Mouse (Mus musculus) T-helper 17 cell (primary cell): ENCODE results near the gene Rab11fip5.

Experiments used
- in situ Hi-C, 2 experiments: fragments of 300-600 bp; cut with MboI, MseI; formaldehyde crosslinking; loops; 1 replicate in 1 of 2; 2 replicates in 1 of 2; pipeline ENCODE4 v1.15.1; 2025; ENCODE audit warnings: high pct_unique_total_duplicates in 2 of 2

Rab11fip5 gene

DNA sequence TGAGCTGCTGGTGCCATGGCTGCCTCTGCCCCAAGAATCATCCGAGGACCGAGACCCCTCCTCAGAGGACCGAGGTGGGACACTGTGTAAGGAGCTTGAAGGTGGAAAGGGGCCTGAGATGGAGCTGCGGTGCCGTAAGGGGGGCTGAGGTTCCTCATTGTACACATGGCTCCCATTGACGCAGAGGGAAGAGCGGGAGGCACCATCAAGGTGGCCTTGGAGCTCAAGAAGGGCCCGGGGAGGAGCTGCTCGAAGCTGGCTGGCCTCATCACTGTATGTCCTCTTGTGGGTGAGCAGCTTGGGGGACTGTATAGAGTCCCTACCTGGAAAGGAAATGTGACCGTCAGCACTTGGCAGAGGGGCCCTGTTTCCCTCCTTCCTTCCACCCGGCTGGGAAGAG, 26.3 kb downstream of the Rab11fip5 start:
- in situ Hi-C loops: loop anchor here (5.0 kb wide), 1 partner anchor 39 kb away; no protein-coding TSS in a partner anchor

DNA sequence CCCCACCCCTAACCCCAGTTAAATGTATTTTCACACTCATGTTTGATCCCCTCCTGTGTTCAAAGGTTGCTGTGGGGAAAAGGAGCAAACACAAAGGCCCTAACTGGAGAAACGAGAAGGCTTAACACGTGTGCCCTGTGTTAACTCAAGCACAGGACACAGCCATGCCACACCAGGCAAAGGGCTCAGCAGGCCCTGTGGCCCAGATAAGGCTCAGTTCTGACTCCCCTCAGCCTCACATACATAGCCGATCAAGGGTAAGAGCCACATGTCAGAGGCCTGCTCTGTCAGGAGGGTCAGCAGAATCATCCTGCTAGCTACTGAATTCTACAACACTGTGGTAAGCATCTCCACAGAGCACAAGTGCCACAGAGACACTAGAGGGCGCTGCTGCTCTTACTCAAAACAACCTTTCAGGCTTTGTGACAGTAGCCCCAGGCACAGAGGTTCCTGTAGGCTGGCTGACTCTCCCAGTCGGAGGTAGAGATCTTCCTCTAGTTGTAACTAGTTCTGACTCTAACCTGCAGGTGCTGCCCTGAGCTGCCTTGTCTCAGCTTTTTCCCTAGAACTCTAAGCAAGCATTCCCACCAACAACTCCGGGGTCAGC, 28.3 kb downstream of the Rab11fip5 start:
- in situ Hi-C loops: loop anchor here (5.0 kb wide), 1 partner anchor 41 kb away; no protein-coding TSS in a partner anchor

GRCm38 (mm10) chr6:85344929-85345328, 29.5 kb downstream of the Rab11fip5 start:
- in situ Hi-C loops: loop anchor here (5.0 kb wide), 1 partner anchor 42 kb away; no protein-coding TSS in a partner anchor

DNA sequence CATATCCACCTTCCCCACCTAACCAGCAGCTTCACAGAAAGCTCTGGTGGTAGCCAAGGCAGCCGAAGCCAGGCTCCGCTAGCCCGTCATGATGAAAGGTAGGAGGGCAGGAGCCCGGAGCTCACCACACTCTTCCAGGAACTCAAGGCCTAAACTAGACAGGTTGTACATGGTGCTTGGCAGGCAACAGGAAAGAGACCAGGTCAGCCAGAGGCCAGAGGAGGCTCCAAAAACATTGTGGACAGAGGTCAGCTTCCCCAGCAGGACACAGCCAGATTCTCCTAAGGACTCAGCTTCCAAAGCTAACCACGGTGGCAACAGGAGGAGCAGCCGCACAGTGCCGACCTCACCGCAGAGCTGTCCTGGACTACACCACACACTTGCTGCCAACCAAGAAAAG, 31.4 kb downstream of the Rab11fip5 start:
- in situ Hi-C loops: no loop called here

DNA sequence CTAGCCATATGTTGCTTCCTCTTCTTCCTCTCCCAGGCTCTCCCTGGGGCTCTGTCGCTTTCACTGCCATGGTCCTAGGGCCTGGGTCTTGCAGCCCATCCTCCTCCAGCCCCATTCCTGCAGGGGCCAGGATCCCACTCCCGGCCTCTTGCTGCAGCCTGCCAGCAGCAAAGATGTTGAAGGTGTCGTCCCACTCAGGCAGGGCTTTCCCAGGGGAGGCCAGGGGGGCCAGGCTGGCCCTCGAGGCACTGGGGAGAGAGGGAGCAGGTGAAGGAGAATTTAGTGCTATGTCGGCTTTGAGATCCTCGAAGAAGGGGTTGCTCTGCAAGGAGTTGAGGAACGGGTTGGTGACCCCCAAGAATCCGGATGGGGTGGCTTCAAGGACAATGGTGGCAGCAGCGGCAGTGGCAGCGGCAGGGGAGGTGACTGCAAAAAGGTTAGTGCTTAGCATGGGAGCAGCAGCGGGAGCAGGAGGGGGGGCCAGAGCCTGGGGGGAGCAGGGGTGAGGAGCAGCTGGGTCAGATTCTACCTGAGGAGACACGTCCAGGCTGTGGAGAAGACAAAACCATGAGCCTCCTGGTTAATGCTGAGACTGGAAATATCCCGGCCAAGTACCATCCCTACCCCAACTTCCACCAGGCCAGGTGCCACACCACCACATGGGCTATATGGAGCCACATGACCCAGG, 32.5 kb downstream of the Rab11fip5 start:
- in situ Hi-C loops: no loop called here

DNA sequence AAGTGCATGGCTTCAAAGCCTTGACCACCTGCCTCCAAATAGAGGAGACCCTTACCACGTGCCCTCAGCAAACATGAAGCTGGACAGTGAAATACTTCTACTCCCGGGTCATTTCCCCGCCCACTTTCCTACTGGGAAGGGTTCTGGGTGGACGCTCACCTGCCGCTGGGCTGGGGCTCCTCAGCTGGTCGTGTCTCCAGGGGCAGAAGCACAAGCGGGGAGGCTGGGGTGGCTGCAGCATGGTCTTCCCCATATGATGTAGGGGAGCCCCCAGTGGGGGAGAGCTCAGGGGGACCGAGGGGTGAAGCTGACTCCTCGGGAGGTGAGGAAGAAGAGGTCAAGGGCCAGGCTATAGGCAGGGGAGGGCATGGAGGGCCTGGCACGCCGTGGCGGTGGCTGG, 34.2 kb downstream of the Rab11fip5 start:
- in situ Hi-C loops: no loop called here

- in situ Hi-C loops: no loop called here
These were observed 35.0 kb downstream of the Rab11fip5 start for GRCm38 (mm10) chr6:85339273-85339901.

- in situ Hi-C loops: no loop called here
These were observed 37.5 kb downstream of the Rab11fip5 start for GRCm38 (mm10) chr6:85336944-85337343.

DNA sequence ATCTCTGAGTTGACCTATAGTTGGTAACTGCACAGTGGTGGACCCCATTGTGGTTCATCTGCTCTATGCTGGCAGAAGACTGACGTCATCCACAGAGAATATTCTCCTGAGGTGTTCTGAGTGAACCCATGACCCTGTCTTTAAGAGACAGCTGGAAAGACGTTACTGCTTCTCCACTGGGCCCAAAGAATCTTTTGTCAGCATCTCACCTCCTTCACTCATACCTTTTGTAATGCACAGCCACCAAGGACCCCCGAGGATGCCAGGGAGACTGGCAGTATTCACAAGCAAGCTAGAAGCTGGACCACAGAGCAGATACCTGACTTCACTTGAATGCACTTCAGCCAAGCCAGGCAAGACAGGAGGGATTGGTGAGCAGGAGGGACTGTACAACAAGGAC, 39.1 kb downstream of the Rab11fip5 start:
- in situ Hi-C loops: no loop called here

DNA sequence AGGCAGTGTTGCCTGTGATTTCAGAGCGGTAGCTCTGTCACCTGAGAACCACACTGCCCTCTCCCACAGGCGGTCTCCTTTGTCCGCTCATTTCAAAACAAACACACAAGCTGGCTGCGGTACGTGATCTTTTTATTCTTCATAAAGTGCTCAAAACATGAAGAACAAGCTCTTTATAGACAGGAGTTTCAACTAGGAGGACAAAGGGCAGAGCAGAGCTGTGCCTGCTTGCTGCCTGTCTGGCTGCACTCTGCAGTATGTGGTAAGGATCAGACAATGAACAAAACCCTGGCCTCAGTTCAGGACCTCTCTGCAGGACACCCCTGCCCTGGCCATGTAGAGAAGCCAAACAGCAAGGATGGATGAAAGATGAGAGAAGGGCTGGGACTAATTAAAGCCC, 39.6 kb downstream of the Rab11fip5 start:
- in situ Hi-C loops: no loop called here

- in situ Hi-C loops: no loop called here
These were observed 40.2 kb downstream of the Rab11fip5 start for GRCm38 (mm10) chr6:85334251-85334650.

- in situ Hi-C loops: no loop called here
These were observed 40.7 kb downstream of the Rab11fip5 start for GRCm38 (mm10) chr6:85333732-85334131.

- in situ Hi-C loops: no loop called here
These were observed 41.3 kb downstream of the Rab11fip5 start, which contains the start of gene Sfxn5 for GRCm38 (mm10) chr6:85333000-85333669. Gene Sfxn5, minus strand, starts transcription at chr6:85333422.

- in situ Hi-C loops: no loop called here
These were observed 42.0 kb downstream of the Rab11fip5 start for GRCm38 (mm10) chr6:85332351-85332999.

DNA sequence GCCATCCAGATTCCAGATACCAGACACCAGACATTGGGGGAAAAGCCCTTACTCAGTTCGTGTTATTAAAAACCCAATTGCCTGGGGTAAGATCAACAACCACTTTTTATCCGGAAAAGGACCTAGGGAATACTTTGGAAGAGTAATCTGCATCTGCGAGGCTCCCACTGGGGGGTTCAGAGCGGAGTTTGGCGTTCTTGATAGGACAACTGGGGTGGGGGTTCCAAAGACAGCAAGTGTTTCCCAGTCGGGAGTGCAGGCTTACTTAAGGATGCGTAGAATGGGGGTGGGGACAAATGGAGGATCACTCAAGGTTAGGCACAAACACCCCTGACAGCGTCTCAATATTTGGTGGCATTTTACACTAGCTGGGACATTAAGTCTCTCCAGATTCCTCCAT, 42.7 kb downstream of the Rab11fip5 start:
- in situ Hi-C loops: no loop called here

GRCm38 (mm10) chr6:85331221-85331735, 43.2 kb downstream of the Rab11fip5 start:
- in situ Hi-C loops: no loop called here

- in situ Hi-C loops: no loop called here
These were observed 44.7 kb downstream of the Rab11fip5 start for GRCm38 (mm10) chr6:85329666-85330185.

GRCm38 (mm10) chr6:85326564-85326963, 47.9 kb downstream of the Rab11fip5 start:
- in situ Hi-C loops: no loop called here

- in situ Hi-C loops: no loop called here
These were observed 49.3 kb downstream of the Rab11fip5 start for GRCm38 (mm10) chr6:85325109-85325508.

- in situ Hi-C loops: no loop called here
These were observed 54.0 kb downstream of the Rab11fip5 start for GRCm38 (mm10) chr6:85320445-85320866.

- in situ Hi-C loops: no loop called here
These were observed 58.2 kb downstream of the Rab11fip5 start for GRCm38 (mm10) chr6:85316211-85316610.
